Mouse (Mus musculus) left cerebral cortex, postnatal 10 days (tissue): ENCODE results near the gene Nim1k. TPM values are rescaled to one million over a fixed set of nuclear protein-coding genes. Genes with fewer than 3 reads are reported as not detected.
"Not testable (repeated sequence)": the region's sequence is repeated elsewhere in the genome, so short reads cannot be mapped to it uniquely, and the experiment has no call there.

Source experiments
- DNase-seq, 2 experiments: peaks; one replicate each; pipeline ENCODE4 v3.0.0; 2021 to 2022; ENCODE audit warnings: low spot score in 2 of 2, mixed read lengths in 1 of 2; ENCODE audit errors: extremely low spot score in 1 of 2
- intact Hi-C: fragments of 180-260 bp; cut with DNase I; formaldehyde crosslinking; loops from one replicate; pipeline ENCODE4 v1.15.1; 2025
- total RNA-seq, 2 experiments: library from RNA; stranded (reverse); gene quantifications; 2 replicates each; pipeline ENCODE4 v1.2.3; 2021

The Nim1k gene
- total RNA-seq, 2 experiments from 2014 or later, result 15.2 to 16.3 TPM

- no peak for DNase-seq
- intact Hi-C loops, result no loop called here
These were observed 14.1 kb downstream of the Nim1k start for GRCm38 (mm10) chr13:119741390-119742237.

- DNase-seq, result no peak
- intact Hi-C loops, result no loop called here
These were observed 24.2 kb downstream of the Nim1k start for GRCm38 (mm10) chr13:119731448-119731847.

- no peak for DNase-seq
- intact Hi-C loops, result no loop called here
These were observed 26.3 kb downstream of the Nim1k start for GRCm38 (mm10) chr13:119729406-119729805.

- intact Hi-C loops, result no loop called here
- DNase-seq, result no peak
These were observed 27.9 kb downstream of the Nim1k start for GRCm38 (mm10) chr13:119727608-119728387.

- intact Hi-C loops, result loop anchor here (2.0 kb wide), 1 partner anchor 84 kb away; no protein-coding TSS in a partner anchor
- no peak for DNase-seq
These were observed 31.1 kb downstream of the Nim1k start for GRCm38 (mm10) chr13:119724541-119724940.

- intact Hi-C loops, result no loop called here
- no peak for DNase-seq
These were observed 32.3 kb downstream of the Nim1k start for GRCm38 (mm10) chr13:119723368-119723767.

GRCm38 (mm10) chr13:119722447-119722846 is 33.2 kb downstream of the Nim1k start:
- DNase-seq, result no peak
- intact Hi-C loops, result no loop called here

GRCm38 (mm10) chr13:119716105-119716504 is 39.6 kb downstream of the Nim1k start:
- no peak for DNase-seq
- intact Hi-C loops, result no loop called here

- intact Hi-C loops, result loop anchor here (5.0 kb wide), 1 partner anchor 43 kb away; the partner anchor contains the start of gene Nim1k
- DNase-seq, result no peak
These were observed 41.9 kb downstream of the Nim1k start for GRCm38 (mm10) chr13:119713821-119714220.

GRCm38 (mm10) chr13:119713107-119713787 is 42.4 kb downstream of the Nim1k start:
- intact Hi-C loops, result loop anchor here (5.0 kb wide), 1 partner anchor 44 kb away; the partner anchor contains the start of gene Nim1k
- DNase-seq, result no peak

GRCm38 (mm10) chr13:119712463-119712862 is 43.2 kb downstream of the Nim1k start:
- intact Hi-C loops, result loop anchor here (5.0 kb wide), 1 partner anchor 45 kb away; the partner anchor contains the start of gene Nim1k
- DNase-seq, result no peak

GRCm38 (mm10) chr13:119710268-119710610 is 45.4 kb downstream of the Nim1k start:
- intact Hi-C loops, result loop anchor here (5.0 kb wide), 1 partner anchor 47 kb away; the partner anchor contains the start of gene Nim1k
- DNase-seq, result no peak

- no peak for DNase-seq
- intact Hi-C loops, result loop anchor here (5.0 kb wide), 2 partner anchors 48 to 68 kb away; partner anchors contain the start of gene Nim1k
These were observed 46.1 kb downstream of the Nim1k start for GRCm38 (mm10) chr13:119709388-119710267.

- no peak for DNase-seq
- intact Hi-C loops, result loop anchor here (5.0 kb wide), 1 partner anchor 68 kb away; no protein-coding TSS in a partner anchor
These were observed 46.7 kb downstream of the Nim1k start for GRCm38 (mm10) chr13:119708941-119709340.

- intact Hi-C loops, result loop anchor here (5.0 kb wide), 1 partner anchor 69 kb away; no protein-coding TSS in a partner anchor
- no peak for DNase-seq
These were observed 47.8 kb downstream of the Nim1k start for GRCm38 (mm10) chr13:119707906-119708305.

- intact Hi-C loops, result loop anchor here (5.0 kb wide), 1 partner anchor 70 kb away; no protein-coding TSS in a partner anchor
These were observed 48.7 kb downstream of the Nim1k start for GRCm38 (mm10) chr13:119706953-119707352.

GRCm38 (mm10) chr13:119706278-119706880 is 49.3 kb downstream of the Nim1k start:
- intact Hi-C loops, result loop anchor here (5.0 kb wide), 1 partner anchor 71 kb away; no protein-coding TSS in a partner anchor

More at GRCm38 (mm10) chr13:119706953-119707352, 48.7 kb downstream of the Nim1k start:
- DNase-seq, result no peak

More at GRCm38 (mm10) chr13:119706278-119706880, 49.3 kb downstream of the Nim1k start:
- not testable (repeated sequence) for DNase-seq
